In the genomic region with DNA sequence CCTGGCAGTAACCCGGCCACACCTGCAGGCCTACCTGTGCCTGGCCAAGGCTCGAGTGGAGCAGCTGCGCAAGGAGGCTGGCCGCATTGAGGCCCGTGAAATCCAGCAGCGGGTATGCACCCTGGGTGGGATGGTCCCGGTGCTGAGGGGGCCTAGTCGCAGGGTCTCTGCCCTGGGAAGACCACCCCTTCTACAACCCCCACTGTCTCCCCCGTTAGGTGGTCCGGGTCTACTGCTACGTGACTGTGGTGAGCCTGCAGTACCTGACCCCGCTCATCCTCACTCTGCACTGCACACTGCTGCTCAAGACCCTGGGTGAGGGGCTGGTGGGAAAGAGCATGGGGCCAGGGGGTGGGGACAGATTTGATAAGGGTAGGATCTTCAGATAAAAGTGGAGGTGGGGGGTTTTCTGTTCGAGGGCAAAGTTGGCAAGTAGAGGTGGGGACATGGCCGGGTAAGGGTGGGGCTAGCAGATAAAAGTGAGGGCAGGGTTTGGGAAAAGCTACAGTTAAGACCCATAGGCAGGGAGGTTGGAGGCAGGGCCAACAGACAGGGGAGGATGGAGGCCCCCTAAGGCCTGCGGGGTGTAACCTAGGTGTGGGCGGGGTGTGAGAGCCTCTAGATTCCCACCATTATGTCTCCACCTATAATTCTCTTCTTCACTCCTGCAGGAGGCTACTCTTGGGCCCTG, we compare ENCODE assay signal across 16 mouse cellular contexts. TPM values are rescaled to one million over a fixed set of nuclear protein-coding genes. Genes with fewer than 3 reads are reported as not detected.
DNase-seq lines count a peak whose midpoint lies in the region; ATAC-seq lines count a peak whose summit lies in the region.
"Had no signal": no experiment of that assay in that cellular context is flagged by ENCODE, and none has a peak within 500 bp of the region (broad histone marks: within the 10 kb centered on the region; RNA-seq: fewer than 3 reads in every experiment).

No protein-coding gene starts in this region.

- H3K27ac ChIP-seq in midbrain, embryonic 11.5 days (ENCODE audit: low read depth, low read length): no peak overlapping the region
- H3K27ac ChIP-seq in midbrain, embryonic 14.5 days (replicated peaks; ENCODE audit: low read depth, low read length): no peak overlapping the region
- no peak overlapping the region for H3K27ac ChIP-seq in embryonic facial prominence, embryonic 14.5 days (replicated peaks; ENCODE audit: low read depth, low read length)
- H3K27ac ChIP-seq in limb, embryonic 11.5 days (replicated peaks; ENCODE audit: low read depth, low read length): no peak overlapping the region
- H3K27ac ChIP-seq: forebrain, embryonic 15.5 days; hindbrain, embryonic 10.5 days had no signal

- no peak overlapping the region for H3K9ac ChIP-seq in midbrain, embryonic 11.5 days (ENCODE audit: low read length)
- no peak overlapping the region for H3K9ac ChIP-seq in midbrain, embryonic 14.5 days (replicated peaks; ENCODE audit: low read length)
- no peak overlapping the region for H3K9ac ChIP-seq in embryonic facial prominence, embryonic 14.5 days (ENCODE audit: low read depth, low read length)
- no peak overlapping the region for H3K9ac ChIP-seq in limb, embryonic 11.5 days (ENCODE audit: low read length)
- H3K9ac ChIP-seq: forebrain, embryonic 15.5 days had no signal

- no peak for DNase-seq in midbrain, embryonic 11.5 days (ENCODE audit: low spot score, missing footprints)
- DNase-seq in midbrain, embryonic 14.5 days: no peak
- no peak for DNase-seq in embryonic facial prominence, embryonic 14.5 days (ENCODE audit: low spot score)
- DNase-seq in limb, embryonic 11.5 days (ENCODE audit: low spot score): no peak
- DNase-seq in testis, postnatal 14 days (ENCODE audit: low spot score): no peak
- DNase-seq: adrenal gland, postnatal 36 days; cerebellum, adult 18-20 months; embryo, embryonic 11 days; kidney, postnatal 14 days; lung, adult 18-20 months; right cerebral cortex, postnatal 25 days had no signal

- H3K36me3 ChIP-seq in midbrain, embryonic 11.5 days (ENCODE audit: control insufficient read depth, insufficient read depth, low read length): peaks cover 3% of the 10 kb centered on the region; the same call in 1 of the 2 replicates
- H3K36me3 ChIP-seq in midbrain, embryonic 14.5 days (ENCODE audit: control insufficient read depth, insufficient read depth, low read length): peaks cover 53% of the 10 kb centered on the region
- peaks cover 59% of the 10 kb centered on the region for H3K36me3 ChIP-seq in embryonic facial prominence, embryonic 14.5 days (ENCODE audit: control insufficient read depth, insufficient read depth, low read length)
- H3K36me3 ChIP-seq in limb, embryonic 11.5 days (ENCODE audit: control insufficient read depth, insufficient read depth, low read length): peaks cover 14% of the 10 kb centered on the region

- 83% methylated on average over 15 of the region's 16 CpGs for WGBS in midbrain, embryonic 11.5 days
- 92% methylated on average over 16 of the region's 16 CpGs for WGBS in midbrain, embryonic 14.5 days
- WGBS in embryonic facial prominence, embryonic 14.5 days: 82% methylated on average over 16 of the region's 16 CpGs
- WGBS in limb, embryonic 11.5 days: 50% methylated on average over 16 of the region's 16 CpGs

- H3K27me3 ChIP-seq in midbrain, embryonic 11.5 days (ENCODE audit: control insufficient read depth, insufficient read depth, low read length): no peaks in the 10 kb centered on the region
- no peaks in the 10 kb centered on the region for H3K27me3 ChIP-seq in midbrain, embryonic 14.5 days (ENCODE audit: control insufficient read depth, insufficient read depth, low read length)
- no peaks in the 10 kb centered on the region for H3K27me3 ChIP-seq in embryonic facial prominence, embryonic 14.5 days (replicated peaks; ENCODE audit: control insufficient read depth, insufficient read depth, low read length)
- H3K27me3 ChIP-seq in limb, embryonic 11.5 days (ENCODE audit: control insufficient read depth, insufficient read depth, low read length): no peaks in the 10 kb centered on the region
- H3K27me3 ChIP-seq: forebrain, embryonic 15.5 days had no signal

- H3K9me3 ChIP-seq in midbrain, embryonic 11.5 days (ENCODE audit: control insufficient read depth, low read length): no peaks in the 10 kb centered on the region
- H3K9me3 ChIP-seq in midbrain, embryonic 14.5 days (ENCODE audit: control insufficient read depth, low read length): no peaks in the 10 kb centered on the region
- H3K9me3 ChIP-seq in embryonic facial prominence, embryonic 14.5 days (ENCODE audit: control insufficient read depth, low read length): no peaks in the 10 kb centered on the region
- H3K9me3 ChIP-seq in limb, embryonic 11.5 days (ENCODE audit: control insufficient read depth, low read length): no peaks in the 10 kb centered on the region
- H3K9me3 ChIP-seq: forebrain, embryonic 15.5 days; hindbrain, embryonic 10.5 days had no signal

- no peaks in the 10 kb centered on the region for H3K4me1 ChIP-seq in midbrain, embryonic 11.5 days (ENCODE audit: control insufficient read depth, insufficient read depth, low read length)
- no peaks in the 10 kb centered on the region for H3K4me1 ChIP-seq in midbrain, embryonic 14.5 days (ENCODE audit: control insufficient read depth, insufficient read depth, low read length)
- no peaks in the 10 kb centered on the region for H3K4me1 ChIP-seq in embryonic facial prominence, embryonic 14.5 days (ENCODE audit: control insufficient read depth, insufficient read depth, low read length)
- H3K4me1 ChIP-seq in limb, embryonic 11.5 days (ENCODE audit: control insufficient read depth, insufficient read depth, low read length): peaks cover 3% of the 10 kb centered on the region; the same call in 1 of the 2 replicates
- H3K4me1 ChIP-seq: forebrain, embryonic 15.5 days had no signal

- peak; percentile 23; the same call in 1 of the 2 replicates for ATAC-seq in midbrain, embryonic 11.5 days (ENCODE audit: low FRiP score)
- ATAC-seq in midbrain, embryonic 14.5 days (ENCODE audit: low FRiP score, low TSS enrichment): no peak
- peak; percentile 24; the same call in 1 of the 2 replicates for ATAC-seq in embryonic facial prominence, embryonic 14.5 days (ENCODE audit: low read depth)
- peak; percentile 8; the same call in 1 of the 2 replicates for ATAC-seq in limb, embryonic 11.5 days (ENCODE audit: insufficient number of reproducible peaks, low FRiP score, low TSS enrichment, low read depth)
- peak; percentile 85 for ATAC-seq in megakaryocyte progenitor cell, adult 5-6 weeks (replicated peaks; ENCODE audit: poor library complexity)
- ATAC-seq in CD4-positive, CD25-positive, alpha-beta regulatory T cell, adult 4 months: no peak
- ATAC-seq: forebrain, embryonic 15.5 days had no signal

- no peak overlapping the region for H3K4me2 ChIP-seq in midbrain, embryonic 11.5 days
- no peak overlapping the region for H3K4me2 ChIP-seq in midbrain, embryonic 14.5 days (ENCODE audit: low read length)
- H3K4me2 ChIP-seq in embryonic facial prominence, embryonic 14.5 days (ENCODE audit: low read depth, low read length): no peak overlapping the region
- H3K4me2 ChIP-seq in limb, embryonic 11.5 days (ENCODE audit: low read depth, severe bottlenecking): no peak overlapping the region
- H3K4me2 ChIP-seq: forebrain, embryonic 15.5 days had no signal

- no peak overlapping the region for H3K4me3 ChIP-seq in midbrain, embryonic 11.5 days (ENCODE audit: low read depth, low read length)
- no peak overlapping the region for H3K4me3 ChIP-seq in midbrain, embryonic 14.5 days (replicated peaks; ENCODE audit: low read depth, low read length)
- H3K4me3 ChIP-seq in embryonic facial prominence, embryonic 14.5 days (ENCODE audit: low read depth, low read length): no peak overlapping the region
- H3K4me3 ChIP-seq in limb, embryonic 11.5 days (ENCODE audit: low read depth, low read length): no peak overlapping the region
- H3K4me3 ChIP-seq: forebrain, embryonic 15.5 days; hindbrain, embryonic 10.5 days had no signal

RNA-seq across cellular contexts. Expression of a gene that starts 9.2 kb away (rescaled TPM):
- 28.6 and 33.3 TPM in 2 replicates for polyA plus RNA-seq in midbrain, embryonic 11.5 days (2014; fragmentation: Nextera tagmentation; extraction: Ambion mirVana)
- polyA plus RNA-seq in midbrain, embryonic 14.5 days (2014; fragmentation: Nextera tagmentation; extraction: Ambion mirVana): 31.2 and 40.7 TPM in 2 replicates
- polyA plus RNA-seq in embryonic facial prominence, embryonic 14.5 days (2014; fragmentation: Nextera tagmentation; extraction: Ambion mirVana): 46.4 and 55.2 TPM in 2 replicates
- 43.5 and 46.9 TPM in 2 replicates for polyA plus RNA-seq in limb, embryonic 11.5 days (2014; fragmentation: Nextera tagmentation; extraction: Ambion mirVana)
- total RNA-seq in megakaryocyte progenitor cell, adult 5-6 weeks (2015): 9.0 and 16.0 TPM in 2 replicates
- total RNA-seq in megakaryocyte progenitor cell, adult 5-6 weeks (2017): 11.2 and 11.3 TPM in 2 replicates
- polyA plus RNA-seq in CD4-positive, CD25-positive, alpha-beta regulatory T cell, adult 4 months (2017; shearing (Covaris generic)): 10 to 100 TPM; 25.3 to 54.7 TPM

RNA-seq across cellular contexts. Expression of a gene that starts 30.7 kb away (rescaled TPM):
- 1.6 and 2.1 TPM in 2 replicates for polyA plus RNA-seq in midbrain, embryonic 11.5 days (2014; fragmentation: Nextera tagmentation; extraction: Ambion mirVana)
- 5.1 and 5.6 TPM in 2 replicates for polyA plus RNA-seq in midbrain, embryonic 14.5 days (2014; fragmentation: Nextera tagmentation; extraction: Ambion mirVana)
- 4.0 and 5.4 TPM in 2 replicates for polyA plus RNA-seq in embryonic facial prominence, embryonic 14.5 days (2014; fragmentation: Nextera tagmentation; extraction: Ambion mirVana)
- 2.1 and 2.4 TPM in 2 replicates for polyA plus RNA-seq in limb, embryonic 11.5 days (2014; fragmentation: Nextera tagmentation; extraction: Ambion mirVana)
- 2.5 and 2.8 TPM in 2 replicates for total RNA-seq in megakaryocyte progenitor cell, adult 5-6 weeks (2015)
- total RNA-seq in megakaryocyte progenitor cell, adult 5-6 weeks (2017): 1.4 and 2.4 TPM in 2 replicates
- polyA plus RNA-seq in CD4-positive, CD25-positive, alpha-beta regulatory T cell, adult 4 months (2017; shearing (Covaris generic)): 1 to 10 TPM; 6.2 to 9.7 TPM

RNA-seq across cellular contexts. Expression of a gene that starts 41.8 kb away (rescaled TPM):
- polyA plus RNA-seq in midbrain, embryonic 11.5 days (2014; fragmentation: Nextera tagmentation; extraction: Ambion mirVana): 0.23 and 0.40 TPM in 2 replicates
- 0.46 and 0.50 TPM in 2 replicates for polyA plus RNA-seq in midbrain, embryonic 14.5 days (2014; fragmentation: Nextera tagmentation; extraction: Ambion mirVana)
- polyA plus RNA-seq in embryonic facial prominence, embryonic 14.5 days (2014; fragmentation: Nextera tagmentation; extraction: Ambion mirVana): 4.9 and 5.1 TPM in 2 replicates
- 0.40 and 0.41 TPM in 2 replicates for polyA plus RNA-seq in limb, embryonic 11.5 days (2014; fragmentation: Nextera tagmentation; extraction: Ambion mirVana)
- not detected in 2 replicates for total RNA-seq in megakaryocyte progenitor cell, adult 5-6 weeks (2015)
- not detected in 2 replicates for total RNA-seq in megakaryocyte progenitor cell, adult 5-6 weeks (2017)
- polyA plus RNA-seq in CD4-positive, CD25-positive, alpha-beta regulatory T cell, adult 4 months (2017; shearing (Covaris generic)): 1 to 10 TPM in 1 of 2 experiments, not detected in 1; 1.5 TPM
- total RNA-seq: layer of hippocampus, postnatal 25 days had no signal

RNA-seq across cellular contexts. Expression of a gene that starts 42.1 kb away (rescaled TPM):
- polyA plus RNA-seq in midbrain, embryonic 11.5 days (2014; fragmentation: Nextera tagmentation; extraction: Ambion mirVana): 37.4 and 41.3 TPM in 2 replicates
- 64.2 and 71.2 TPM in 2 replicates for polyA plus RNA-seq in midbrain, embryonic 14.5 days (2014; fragmentation: Nextera tagmentation; extraction: Ambion mirVana)
- polyA plus RNA-seq in embryonic facial prominence, embryonic 14.5 days (2014; fragmentation: Nextera tagmentation; extraction: Ambion mirVana): 45.1 and 54.0 TPM in 2 replicates
- polyA plus RNA-seq in limb, embryonic 11.5 days (2014; fragmentation: Nextera tagmentation; extraction: Ambion mirVana): 49.6 and 53.2 TPM in 2 replicates
- 42.0 and 43.3 TPM in 2 replicates for total RNA-seq in megakaryocyte progenitor cell, adult 5-6 weeks (2015)
- total RNA-seq in megakaryocyte progenitor cell, adult 5-6 weeks (2017): 32.0 and 35.2 TPM in 2 replicates
- polyA plus RNA-seq in CD4-positive, CD25-positive, alpha-beta regulatory T cell, adult 4 months (2017; shearing (Covaris generic)): 10 to 100 TPM; 76.8 to 91.1 TPM

RNA-seq across cellular contexts. Expression of a gene that starts 42.4 kb away (rescaled TPM):
- polyA plus RNA-seq in midbrain, embryonic 11.5 days (2014; fragmentation: Nextera tagmentation; extraction: Ambion mirVana): 10.8 and 11.7 TPM in 2 replicates
- 6.7 and 7.5 TPM in 2 replicates for polyA plus RNA-seq in midbrain, embryonic 14.5 days (2014; fragmentation: Nextera tagmentation; extraction: Ambion mirVana)
- 13.0 and 17.1 TPM in 2 replicates for polyA plus RNA-seq in embryonic facial prominence, embryonic 14.5 days (2014; fragmentation: Nextera tagmentation; extraction: Ambion mirVana)
- 20.0 and 21.3 TPM in 2 replicates for polyA plus RNA-seq in limb, embryonic 11.5 days (2014; fragmentation: Nextera tagmentation; extraction: Ambion mirVana)
- total RNA-seq in megakaryocyte progenitor cell, adult 5-6 weeks (2015): 8.0 and 8.5 TPM in 2 replicates
- 5.7 and 5.9 TPM in 2 replicates for total RNA-seq in megakaryocyte progenitor cell, adult 5-6 weeks (2017)
- polyA plus RNA-seq in CD4-positive, CD25-positive, alpha-beta regulatory T cell, adult 4 months (2017; shearing (Covaris generic)): 10 to 100 TPM; 67.2 to 81.8 TPM

Comparison
In these comparisons a context has a peak if more than half of its experiments do, and no peak if none do; other contexts are left out.
1. ATAC-seq: peak in midbrain, embryonic 11.5 days (single experiment), embryonic facial prominence, embryonic 14.5 days (single experiment), limb, embryonic 11.5 days (single experiment) and megakaryocyte progenitor cell, adult 5-6 weeks (single experiment); none in midbrain, embryonic 14.5 days (single experiment) and CD4-positive, CD25-positive, alpha-beta regulatory T cell, adult 4 months (single experiment).